Mouse (Mus musculus) CH12.LX (cell line): Measurements from ENCODE around the gene Chga. TPM values are rescaled to one million over a fixed set of nuclear protein-coding genes. Genes with fewer than 3 reads are reported as not detected.

Experiments
- DNase-seq: peaks from one replicate; pipeline ENCODE4 v3.0.0-alpha.2; 2013; ENCODE audit errors: extremely low read depth
- H3K27ac ChIP-seq: 2 replicates; pipeline ENCODE4 v1.5.1; 2012; ENCODE audit warnings: low read depth, mild to moderate bottlenecking, control low read depth, moderate library complexity; ENCODE audit not compliant: insufficient read depth
- H3K27me3 ChIP-seq: replicated peaks from 2 replicates; pipeline ENCODE3; 2012; ENCODE audit warnings: inconsistent platforms
- H3K36me3 ChIP-seq, 2 experiments: replicated peaks in 1 of 2; 2 replicates each; pipeline versions ENCODE3 to v1.6.1; 2012; ENCODE audit warnings: inconsistent platforms in 1 of 2, low read length in 1 of 2, mild to moderate bottlenecking in 1 of 2, mixed read lengths in 1 of 2, moderate library complexity in 1 of 2; ENCODE audit not compliant: control insufficient read depth in 1 of 2, insufficient read depth in 1 of 2
- H3K4me1 ChIP-seq, 2 experiments: 2 replicates each; pipeline ENCODE4 v1.6.1; 2012; ENCODE audit warnings: inconsistent platforms in 1 of 2, moderate library complexity in 1 of 2; ENCODE audit not compliant: insufficient read depth in 2 of 2, control insufficient read depth in 1 of 2
- H3K4me2 ChIP-seq: 2 replicates; pipeline ENCODE4 v1.6.1; 2012; ENCODE audit warnings: low read depth, mild to moderate bottlenecking, control low read depth; ENCODE audit not compliant: poor library complexity, insufficient read depth, severe bottlenecking
- H3K4me3 ChIP-seq, 3 experiments: fragments of 150-350 bp in 1 of 3; sonication (generic) in 1 of 3; replicated peaks in 1 of 3; 2 replicates each; pipeline versions ENCODE3 to v1.5.1; 2011 to 2012; ENCODE audit warnings: low read depth in 2 of 3, low read length in 2 of 3, mild to moderate bottlenecking in 2 of 3, moderate library complexity in 2 of 3, control low read depth in 1 of 3, improper control_type of control experiment in 1 of 3, inconsistent platforms in 1 of 3, mixed read lengths in 1 of 3; ENCODE audit not compliant: poor library complexity in 1 of 3
- H3K79me2 ChIP-seq: replicated peaks from 2 replicates; pipeline ENCODE4 v1.6.1; 2012; ENCODE audit warnings: mild to moderate bottlenecking, moderate library complexity; ENCODE audit not compliant: control insufficient read depth, poor library complexity, insufficient read depth, severe bottlenecking; ENCODE audit errors: extremely low read depth
- H3K9ac ChIP-seq: 2 replicates; pipeline ENCODE4 v1.6.1; 2012; ENCODE audit warnings: low read depth, mild to moderate bottlenecking, control low read depth, moderate library complexity; ENCODE audit not compliant: insufficient read depth
- H3K9me3 ChIP-seq: replicated peaks from 2 replicates; pipeline ENCODE3; 2012; ENCODE audit warnings: low read length, inconsistent platforms, mixed read lengths
- BHLHE40 ChIP-seq: IDR thresholded peaks from 2 replicates; pipeline ENCODE4 v1.6.1; 2011; ENCODE audit warnings: mild to moderate bottlenecking, low read depth, low read length, improper control_type of control experiment
- CTCF ChIP-seq, 2 experiments: IDR thresholded peaks in 1 of 2; conservative IDR thresholded peaks in 1 of 2; 2 replicates each; pipeline ENCODE4 v1.5.1; 2011 to 2012; ENCODE audit warnings: low read depth in 2 of 2, low read length in 2 of 2, improper control_type of control experiment in 1 of 2, inconsistent platforms in 1 of 2, mild to moderate bottlenecking in 1 of 2, moderate library complexity in 1 of 2
- E2F4 ChIP-seq: IDR thresholded peaks from 2 replicates; pipeline ENCODE4 v1.6.1; 2011; ENCODE audit warnings: low read depth, low read length, improper control_type of control experiment; ENCODE audit not compliant: insufficient replicate concordance
- ELF1 ChIP-seq: IDR thresholded peaks from 2 replicates; pipeline ENCODE4 v1.6.1; 2014; ENCODE audit warnings: low read depth, mild to moderate bottlenecking, inconsistent platforms, low read length, improper control_type of control experiment
- EP300 ChIP-seq: IDR thresholded peaks from 2 replicates; pipeline ENCODE4 v1.6.1; 2011; ENCODE audit warnings: low read length, improper control_type of control experiment
- GABPA ChIP-seq: IDR thresholded peaks from 2 replicates; pipeline ENCODE4 v1.6.1; 2012; ENCODE audit warnings: low read depth, low read length, improper control_type of control experiment, inconsistent platforms; ENCODE audit not compliant: insufficient replicate concordance
- IRF4 ChIP-seq: IDR thresholded peaks from 2 replicates; pipeline ENCODE4 v1.6.1; 2014; ENCODE audit warnings: low read depth, mild to moderate bottlenecking, inconsistent platforms, low read length, improper control_type of control experiment
- JUN ChIP-seq: IDR thresholded peaks from 2 replicates; pipeline ENCODE4 v1.6.1; 2011; ENCODE audit warnings: low read depth, mild to moderate bottlenecking, low read length, improper control_type of control experiment, moderate library complexity; ENCODE audit not compliant: insufficient read depth
- JUND ChIP-seq: conservative IDR thresholded peaks from 2 replicates; pipeline ENCODE4 v1.6.1; 2011; ENCODE audit warnings: low read depth, low read length, improper control_type of control experiment
- KAT2A ChIP-seq: IDR thresholded peaks from 2 replicates; pipeline ENCODE4 v1.6.1; 2012; ENCODE audit warnings: low read length, improper control_type of control experiment, inconsistent platforms; ENCODE audit not compliant: insufficient replicate concordance
- MAX ChIP-seq: IDR thresholded peaks from 2 replicates; pipeline ENCODE4 v1.6.1; 2011; ENCODE audit warnings: low read length, improper control_type of control experiment
- MAZ ChIP-seq: IDR thresholded peaks from 2 replicates; pipeline ENCODE4 v1.6.1; 2012; ENCODE audit warnings: low read depth, mild to moderate bottlenecking, inconsistent platforms, low read length, improper control_type of control experiment, moderate library complexity
- MXI1 ChIP-seq: IDR thresholded peaks from 2 replicates; pipeline ENCODE4 v1.6.1; 2011; ENCODE audit warnings: mild to moderate bottlenecking, low read depth, low read length, improper control_type of control experiment
- NELFE ChIP-seq: IDR thresholded peaks from 2 replicates; pipeline ENCODE4 v1.6.1; 2011; ENCODE audit warnings: low read depth, low read length, improper control_type of control experiment
- NRF1 ChIP-seq: IDR thresholded peaks from 2 replicates; pipeline ENCODE4 v1.6.1; 2014; ENCODE audit warnings: low read depth, mild to moderate bottlenecking, inconsistent platforms, low read length, improper control_type of control experiment, moderate library complexity
- PAX5 ChIP-seq: IDR thresholded peaks from 2 replicates; pipeline ENCODE4 v1.6.1; 2012; ENCODE audit warnings: low read length, inconsistent platforms, mixed read lengths
- POLR2A ChIP-seq: IDR thresholded peaks from 2 replicates; pipeline ENCODE4 v1.6.1; 2011; ENCODE audit warnings: low read depth, mild to moderate bottlenecking, improper control_type of control experiment, low read length
- RCOR1 ChIP-seq: conservative IDR thresholded peaks from 2 replicates; pipeline ENCODE4 v1.6.1; 2012; ENCODE audit warnings: low read depth, mild to moderate bottlenecking, inconsistent platforms, low read length, improper control_type of control experiment
- SIN3A ChIP-seq: IDR thresholded peaks from 2 replicates; pipeline ENCODE4 v1.6.1; 2012; ENCODE audit warnings: low read length, improper control_type of control experiment, inconsistent platforms
- SMC3 ChIP-seq: IDR thresholded peaks from 2 replicates; pipeline ENCODE4 v1.6.1; 2011; ENCODE audit warnings: low read depth, low read length, improper control_type of control experiment
- TBP ChIP-seq: conservative IDR thresholded peaks from 2 replicates; pipeline ENCODE4 v1.6.1; 2011; ENCODE audit warnings: low read depth, low read length, improper control_type of control experiment
- USF2 ChIP-seq: conservative IDR thresholded peaks from 2 replicates; pipeline ENCODE4 v1.6.1; 2011; ENCODE audit warnings: low read depth, low read length, improper control_type of control experiment
- ZC3H11A ChIP-seq: IDR thresholded peaks from 2 replicates; pipeline ENCODE4 v1.6.1; 2012; ENCODE audit warnings: low read depth, mild to moderate bottlenecking, inconsistent platforms, low read length, improper control_type of control experiment
- ZKSCAN1 ChIP-seq: IDR thresholded peaks from 2 replicates; pipeline ENCODE4 v1.6.1; 2012; ENCODE audit warnings: low read depth, inconsistent platforms, low read length, improper control_type of control experiment, borderline replicate concordance
- dilution Hi-C: fragments of 300-500 bp; cut with MboI; formaldehyde crosslinking; loops from 2 replicates; pipeline ENCODE4 v1.14.3; 2020; ENCODE audit warnings: low sequenced_read_pairs; ENCODE audit not compliant: extremely low pct_unique_long_range_greater_than_20kb, extremely low pct_ligation_motif_present
- in situ Hi-C: fragments of 300-500 bp; cut with MboI; formaldehyde crosslinking; loops from 3 replicates; pipeline ENCODE4 v1.14.3; 2019; ENCODE audit warnings: low sequenced_read_pairs, low pct_ligation_motif_present, low pct_unique_long_range_greater_than_20kb, mixed read lengths
- polyA plus RNA-seq: library from polyadenylated mRNA; unstranded; fragments of >175 nt; gene quantifications from 2 replicates; pipeline ENCODE4 v1.2.1, GENCODE M21; 2012; ENCODE audit warnings: low read depth; ENCODE audit not compliant: insufficient read length
- total RNA-seq, 2 experiments: library from RNA; depleted of rRNA; stranded (reverse); fragments of 300-350 nt in 1 of 2; fragments of >200 nt in 1 of 2; gene quantifications; 2 replicates each; pipeline ENCODE4 v1.2.3; 2012 to 2014

Chga gene
- total RNA-seq (2012; rRNA removed) = not detected in 2 replicates
- not detected in 2 replicates for total RNA-seq (2014; rRNA removed)
- polyA plus RNA-seq = not detected in 2 replicates

DNA sequence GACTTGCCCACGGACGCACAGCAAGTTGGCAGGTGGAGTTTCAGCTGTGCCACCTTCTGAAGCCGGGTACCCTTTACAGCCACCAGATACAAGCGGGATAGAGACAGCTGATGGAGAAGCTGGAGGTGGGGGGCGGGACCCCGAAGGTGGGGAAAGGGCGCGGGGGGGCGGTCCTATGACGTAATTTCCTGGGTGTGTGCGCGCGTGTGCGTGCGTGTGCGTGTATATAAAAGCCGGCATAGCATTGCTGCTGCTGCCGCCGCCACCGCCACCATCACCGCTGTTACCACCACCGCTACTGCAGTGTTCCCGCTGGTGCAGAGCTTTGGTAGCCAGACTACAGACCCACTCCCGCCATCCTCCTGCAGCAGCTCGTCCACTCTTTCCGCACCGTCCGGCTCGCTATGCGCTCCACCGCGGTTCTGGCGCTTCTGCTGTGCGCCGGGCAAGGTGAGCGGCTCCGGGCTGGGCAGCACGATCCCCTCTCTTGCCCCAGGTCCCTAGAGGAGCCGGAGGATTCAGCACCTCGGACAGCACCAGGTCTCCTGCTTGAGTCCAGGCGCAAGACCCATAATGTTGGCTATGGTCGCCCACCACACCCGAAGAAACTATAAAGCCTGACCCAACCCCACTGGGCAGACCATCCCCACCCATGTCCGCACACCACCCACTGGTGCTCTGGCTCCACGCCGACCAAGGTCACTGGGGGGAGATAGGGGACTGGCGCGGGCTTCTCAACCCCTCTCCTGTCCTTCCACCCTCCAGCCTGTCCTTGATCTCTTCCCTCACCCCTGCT lies at the start of gene Chga:
Gene Chga (plus strand): TSS at position 249 of the 796 bp plus-strand sequence.
- Histone ChIP-seq H3K9ac (no peak within 1 kb of the TSS), H3K4me2 (no peak within 1 kb of the TSS), H3K4me3 (no peak within 1 kb of the TSS)

GRCm38 (mm10) chr12:102505131-102505713 lies 49.5 kb upstream of the Chga start:
- in situ Hi-C loops = no loop called here
- no peak overlapping the region for H3K27ac ChIP-seq

More for the DNA sequence above, at the start of gene Chga:
- Histone ChIP-seq H3K36me3 (no peaks in the 10 kb centered on the region), H3K27me3 (peaks cover 20% of the 10 kb centered on the region), H3K27ac (no peak within 1 kb of the TSS), H3K79me2 (no peaks in the 10 kb centered on the region), H3K4me1 (no peaks in the 10 kb centered on the region), H3K9me3 (no peaks in the 10 kb centered on the region)
- in situ Hi-C loops = no loop called here
- DNase-seq = no peak
- dilution Hi-C loops = no loop called here
- TF ChIP-seq POLR2A (no peak), JUND (no peak), JUN (no peak), TBP (no peak), NELFE (no peak), ELF1 (no peak), SIN3A (no peak), GABPA (no peak), IRF4 (no peak), PAX5 (no peak), MAX (no peak), EP300 (no peak), KAT2A (no peak), E2F4 (no peak), ZKSCAN1 (no peak), BHLHE40 (no peak), ZC3H11A (no peak), CTCF (conservative IDR thresholded peaks at IDR 0.05 in 1 of 2, IDR thresholded peaks at IDR 0.05 in 1 of 2; ENCODE audit: low read depth in 2 of 2, low read length in 2 of 2) (no peak)

More at GRCm38 (mm10) chr12:102505131-102505713, 49.5 kb upstream of the Chga start:
- Histone ChIP-seq H3K4me2 (no peak overlapping the region), H3K4me1 (no peaks in the 10 kb centered on the region), H3K27me3 (no peaks in the 10 kb centered on the region), H3K4me3 (no peak overlapping the region), H3K79me2 (no peaks in the 10 kb centered on the region), H3K9me3 (no peaks in the 10 kb centered on the region), H3K9ac (no peak overlapping the region), H3K36me3 (no peaks in the 10 kb centered on the region)
- dilution Hi-C loops = no loop called here
- DNase-seq = no peak
- TF ChIP-seq MAZ (no peak), NELFE (no peak), USF2 (no peak), GABPA (no peak), CTCF (conservative IDR thresholded peaks at IDR 0.05 in 1 of 2, IDR thresholded peaks at IDR 0.05 in 1 of 2; ENCODE audit: low read depth in 2 of 2, low read length in 2 of 2) (no peak), SMC3 (no peak), NRF1 (no peak), TBP (no peak), RCOR1 (no peak), BHLHE40 (no peak), MXI1 (no peak), SIN3A (no peak), MAX (no peak)
